In genomic region chr7:139834036-139834435, GRCm38 (mm10) we compare ENCODE assay signal across 8 mouse cellular contexts. TPM values are rescaled to one million over a fixed set of nuclear protein-coding genes. Genes with fewer than 3 reads are reported as not detected.
DNase-seq lines count a peak whose midpoint lies in the region; ATAC-seq and TF ChIP-seq lines count a peak whose summit lies in the region.

Gene Adgra1, plus strand, starts transcription at chr7:139834174.

- no peak for TF ChIP-seq CTCF in E14TG2a.4 (conservative IDR thresholded peaks at IDR 0.05; ENCODE audit: low read length)

- peak within 1 kb of the TSS; percentile 53 for H3K9ac ChIP-seq in forebrain, embryonic 12.5 days
- H3K9ac ChIP-seq in heart, embryonic 14.5 days (ENCODE audit: low read length), result 0 out of 2 replicates have a peak within 1 kb of the TSS, but pooled peaks have one; percentile 12

- peaks cover 70% of the 10 kb centered on the region for H3K27me3 ChIP-seq in E14TG2a.4 (ENCODE audit: insufficient read depth, low read length)
- H3K27me3 ChIP-seq in forebrain, embryonic 12.5 days, result peaks cover 20% of the 10 kb centered on the region
- peaks cover 30% of the 10 kb centered on the region for H3K27me3 ChIP-seq in heart, embryonic 14.5 days (ENCODE audit: control insufficient read depth, insufficient read depth, low read length)

- no peaks in the 10 kb centered on the region for H3K36me3 ChIP-seq in E14TG2a.4 (ENCODE audit: insufficient read depth, low read length)
- H3K36me3 ChIP-seq in forebrain, embryonic 12.5 days (replicated peaks), result no peaks in the 10 kb centered on the region
- no peaks in the 10 kb centered on the region for H3K36me3 ChIP-seq in heart, embryonic 14.5 days (ENCODE audit: control insufficient read depth, insufficient read depth, low read length)

- H3K27ac ChIP-seq in forebrain, embryonic 12.5 days, result peak within 1 kb of the TSS; percentile 84
- H3K27ac ChIP-seq in heart, embryonic 14.5 days (replicated peaks in 1 of 2; ENCODE audit: control insufficient read depth in 1 of 2, insufficient read depth in 1 of 2, low read depth in 2 of 2, low read length in 2 of 2), result no peak within 1 kb of the TSS

- H3K4me1 ChIP-seq in E14TG2a.4 (replicated peaks; ENCODE audit: low read depth, low read length), result peaks cover 14% of the 10 kb centered on the region
- H3K4me1 ChIP-seq in forebrain, embryonic 12.5 days, result peaks cover 42% of the 10 kb centered on the region
- peaks cover 5 to 8% of the 10 kb centered on the region in 2 experiments; a peak in 2 of 4 replicates for H3K4me1 ChIP-seq in heart, embryonic 14.5 days (ENCODE audit: control insufficient read depth in 2 of 2, insufficient read depth in 2 of 2, low read length in 2 of 2)

- DNase-seq in brain, embryonic 18.5 days (ENCODE audit: low read depth, low spot score), result peak; percentile 74
- peak; percentile 91 to 93 for DNase-seq in layer of hippocampus, adult 8-10 months (ENCODE audit: low spot score in 2 of 2)
- DNase-seq in lung, postnatal 4 days, result peak; percentile 34 to 53
- peak; percentile 94 for DNase-seq in right cerebral cortex, postnatal 25 days

- H3K4me3 ChIP-seq in E14TG2a.4 (replicated peaks; ENCODE audit: low read length), result peak within 1 kb of the TSS; percentile 45
- H3K4me3 ChIP-seq in forebrain, embryonic 12.5 days (replicated peaks), result peak within 1 kb of the TSS; percentile 34
- H3K4me3 ChIP-seq in heart, embryonic 14.5 days (ENCODE audit: control insufficient read depth in 1 of 2, insufficient read depth in 1 of 2, low read depth in 1 of 2, low read length in 2 of 2), result peak within 1 kb of the TSS; percentile 15 to 24; a peak in 3 of 4 replicates

- peak; percentile 87 for ATAC-seq in forebrain, embryonic 12.5 days (ENCODE audit: low FRiP score)
- ATAC-seq in heart, embryonic 14.5 days (ENCODE audit: insufficient number of reproducible peaks, insufficient read depth, low FRiP score, low read depth), result peak; percentile 68
- no peak for ATAC-seq in megakaryocyte-erythroid progenitor cell, adult 5-6 weeks (replicated peaks; ENCODE audit: low FRiP score, low TSS enrichment, poor library complexity, severe bottlenecking)

- no peaks in the 10 kb centered on the region; the same call in 1 of the 2 replicates for H3K9me3 ChIP-seq in E14TG2a.4 (ENCODE audit: low read length)
- no peaks in the 10 kb centered on the region for H3K9me3 ChIP-seq in forebrain, embryonic 12.5 days
- H3K9me3 ChIP-seq in heart, embryonic 14.5 days (ENCODE audit: control insufficient read depth, low read length), result no peaks in the 10 kb centered on the region

- WGBS in forebrain, embryonic 12.5 days, result under 1% methylated on average over 27 of the region's 27 CpGs
- WGBS in heart, embryonic 14.5 days, result under 1% methylated on average over 27 of the region's 27 CpGs

- H3K4me2 ChIP-seq in forebrain, embryonic 12.5 days, result peak within 1 kb of the TSS; percentile 58
- peak within 1 kb of the TSS; percentile 58 for H3K4me2 ChIP-seq in heart, embryonic 14.5 days (ENCODE audit: low read length)

RNA-seq across cellular contexts. Expression of gene Adgra1, which starts in this region (rescaled TPM):
- polyA plus RNA-seq in forebrain, embryonic 12.5 days (2016; fragmentation: Nextera tagmentation; extraction: Ambion mirVana), result 5.8 and 7.6 TPM in 2 replicates
- polyA plus RNA-seq in heart, embryonic 14.5 days (2014; fragmentation: Nextera tagmentation; extraction: Ambion mirVana), result 0.19 TPM in 1 of 2 replicates, not detected in the other
- 10 to 100 TPM; 43.2 to 67.8 (median 57.9) TPM for total RNA-seq in layer of hippocampus, adult 8-10 months (2022)
- total RNA-seq in megakaryocyte-erythroid progenitor cell, adult 5-6 weeks (2014; fragmentation: Nextera tagmentation), result not detected in 2 replicates
- not detected in 2 replicates for total RNA-seq in megakaryocyte-erythroid progenitor cell, adult 5-6 weeks (2017)

Comparison
In these comparisons a context has a peak if more than half of its experiments do, and no peak if none do; other contexts are left out.
1. RNA of gene Adgra1 (total RNA-seq): 43.2 to 67.8 TPM in layer of hippocampus, adult 8-10 months; not detected in megakaryocyte-erythroid progenitor cell, adult 5-6 weeks; every median in the first group is over 10 times any median in the second.
2. Peak in ATAC-seq, H3K4me3 ChIP-seq, H3K9ac ChIP-seq and H3K4me2 ChIP-seq in heart, embryonic 14.5 days; RNA of the gene not detected or under 1 TPM.
3. DNase-seq: peak in every context shown above with its lines; median percentile 94 in right cerebral cortex, postnatal 25 days; 92 in layer of hippocampus, adult 8-10 months; 74 in brain, embryonic 18.5 days; 44 in lung, postnatal 4 days.
4. Peak in every context shown above with its lines, with median percentiles within 50 percentile points of each other: H3K4me3 ChIP-seq.